Mouse (Mus musculus) heart, embryonic 14.5 days (tissue): ENCODE results near the gene Fbxo34. TPM values are rescaled to one million over a fixed set of nuclear protein-coding genes. Genes with fewer than 3 reads are reported as not detected.

Experiments used
- ATAC-seq: fragments of 200-750 bp; cut with Nextera tagmentation; 2 replicates; pipeline ENCODE4 v1.8.0; 2017; ENCODE audit warnings: low read depth, moderate TSS enrichment; ENCODE audit not compliant: insufficient number of reproducible peaks, insufficient read depth, low FRiP score
- H3K27ac ChIP-seq, 2 experiments: fragments of 200-500 bp in 1 of 2; fragments of 300-500 bp in 1 of 2; sonication (generic) in 1 of 2; replicated peaks in 1 of 2; 2 replicates each; pipeline ENCODE4 v1.5.1; 2012 to 2014; ENCODE audit warnings: low read depth in 2 of 2, low read length in 2 of 2, control low read depth in 1 of 2, mild to moderate bottlenecking in 1 of 2, mixed read lengths in 1 of 2; ENCODE audit not compliant: control insufficient read depth in 1 of 2, insufficient read depth in 1 of 2
- H3K27me3 ChIP-seq: fragments of 300-500 bp; sonication (generic); 2 replicates; pipeline ENCODE4 v1.6.1; 2014; ENCODE audit warnings: mild to moderate bottlenecking, low read length, control low read depth; ENCODE audit not compliant: control insufficient read depth, insufficient read depth
- H3K36me3 ChIP-seq: fragments of 300-500 bp; sonication (generic); 2 replicates; pipeline ENCODE4 v1.6.1; 2014; ENCODE audit warnings: mild to moderate bottlenecking, control low read depth, low read length, mixed read lengths; ENCODE audit not compliant: control insufficient read depth, insufficient read depth
- H3K4me1 ChIP-seq, 2 experiments: fragments of 200-500 bp in 1 of 2; fragments of 300-500 bp in 1 of 2; sonication (generic) in 1 of 2; 2 replicates each; pipeline ENCODE4 v1.6.1; 2012 to 2014; ENCODE audit warnings: low read length in 2 of 2, control low read depth in 1 of 2, mixed read lengths in 1 of 2; ENCODE audit not compliant: control insufficient read depth in 2 of 2, insufficient read depth in 2 of 2
- H3K4me2 ChIP-seq: fragments of 300-500 bp; sonication (generic); 2 replicates; pipeline ENCODE4 v1.6.1; 2014; ENCODE audit warnings: mild to moderate bottlenecking, low read length
- H3K4me3 ChIP-seq, 2 experiments: fragments of 200-500 bp in 1 of 2; fragments of 300-500 bp in 1 of 2; sonication (generic) in 1 of 2; 2 replicates each; pipeline ENCODE4 v1.5.1; 2012 to 2014; ENCODE audit warnings: low read length in 2 of 2, mild to moderate bottlenecking in 2 of 2, control low read depth in 1 of 2, low read depth in 1 of 2, moderate library complexity in 1 of 2; ENCODE audit not compliant: control insufficient read depth in 1 of 2, insufficient read depth in 1 of 2
- H3K9ac ChIP-seq: fragments of 300-500 bp; sonication (generic); 2 replicates; pipeline ENCODE4 v1.6.1; 2014; ENCODE audit warnings: mild to moderate bottlenecking, low read length
- H3K9me3 ChIP-seq: fragments of 300-500 bp; sonication (generic); 2 replicates; pipeline ENCODE4 v1.6.1; 2016; ENCODE audit warnings: low read length, control low read depth; ENCODE audit not compliant: control insufficient read depth
- WGBS: fragments of 180-500 bp; shearing (Covaris S2); extraction: QIAGEN DNeasy Blood & Tissue Kit; methylation state at CpG from one replicate; pipeline ENCODE4 v1.1.7; 2014; 5-methylcytosine and 5-hydroxymethylcytosine counted together
- polyA plus RNA-seq: library from polyadenylated mRNA; unstranded; fragments of >200 nt; fragmentation: Nextera tagmentation; extraction: Ambion mirVana; gene quantifications from 2 replicates; pipeline ENCODE4 v1.2.1, GENCODE M21; 2014

Gene Fbxo34
- polyA plus RNA-seq, 1 experiment from 2014 or later = 16.4 TPM

- Histone ChIP-seq H3K9me3 (0 out of 2 replicates have a peak, but pooled peaks cover 3% of the 10 kb centered on the region), H3K4me2 (no peak overlapping the region), H3K4me1 (no peaks in the 10 kb centered on the region), H3K27ac (no peak overlapping the region), H3K36me3 (no peaks in the 10 kb centered on the region), H3K4me3 (no peak overlapping the region), H3K27me3 (no peaks in the 10 kb centered on the region), H3K9ac (no peak overlapping the region)
- WGBS = 71% methylated on average over 2 of the region's 2 CpGs
- ATAC-seq = no peak
These were observed 127.9 kb downstream of the Fbxo34 start for GRCm38 (mm10) chr14:47578086-47578485.

DNA sequence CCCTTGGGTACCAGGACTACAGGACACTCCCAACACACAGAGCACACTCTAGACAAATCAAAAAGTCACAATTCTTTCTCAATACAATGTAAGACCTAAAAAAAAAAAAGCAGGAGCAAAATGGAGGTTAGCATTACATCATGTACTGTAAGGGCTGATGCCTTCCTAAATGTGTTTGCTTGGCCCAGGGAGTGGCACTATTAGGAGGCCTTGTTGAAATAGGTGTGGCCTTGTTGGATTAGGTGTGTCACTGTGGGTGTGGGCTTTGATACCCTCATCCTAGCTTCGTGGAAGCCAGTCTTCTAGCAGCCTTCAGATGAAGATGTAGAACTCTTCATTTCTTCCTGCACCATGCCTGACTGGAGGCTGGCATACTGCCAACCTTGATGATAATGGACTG lies 131.1 kb downstream of the Fbxo34 start:
- Histone ChIP-seq H3K9ac (no peak overlapping the region), H3K27ac (no peak overlapping the region), H3K4me2 (no peak overlapping the region), H3K27me3 (no peaks in the 10 kb centered on the region), H3K36me3 (no peaks in the 10 kb centered on the region), H3K4me3 (no peak overlapping the region), H3K9me3 (0 out of 2 replicates have a peak, but pooled peaks cover 3% of the 10 kb centered on the region), H3K4me1 (no peaks in the 10 kb centered on the region)
- WGBS = 43% methylated on average over 1 of the region's 1 CpGs
- no peak for ATAC-seq

Other genes with a start within 250 kb of the Fbxo34 start
- gene Wdhd1, start 173.6 kb upstream of the Fbxo34 start, polyA plus RNA-seq = 13.5 and 15.2 TPM in 2 replicates
- 2.9 and 3.4 TPM in 2 replicates for gene Socs4, start 173.5 kb upstream of the Fbxo34 start, polyA plus RNA-seq
- gene Mapk1ip1l, start 152.2 kb upstream of the Fbxo34 start, polyA plus RNA-seq = 51.6 and 53.8 TPM in 2 replicates
- gene Lgals3, start 82.7 kb upstream of the Fbxo34 start, polyA plus RNA-seq = 6.4 and 17.5 TPM in 2 replicates
- 28.6 and 35.7 TPM in 2 replicates for gene Dlgap5, start 32.0 kb upstream of the Fbxo34 start, polyA plus RNA-seq
- 10.7 and 12.0 TPM in 2 replicates for gene Atg14, start 120.2 kb downstream of the Fbxo34 start, polyA plus RNA-seq
- 92.8 and 105 TPM in 2 replicates for gene Ktn1, start 198.0 kb downstream of the Fbxo34 start, polyA plus RNA-seq